Mouse (Mus musculus) lung, postnatal 0 days (tissue): ENCODE measurements at regions not wholly inside any gene's neighbourhood (a gene's known extent, or its start where the extent isn't known, plus 50 kb on each side); places are given as distances from the start of the nearest gene placed in this dataset.

Experiments
- CTCF ChIP-seq: IDR thresholded peaks from 2 replicates; pipeline ENCODE4 v1.5.1; 2016; ENCODE audit warnings: antibody characterized with exemption, mild to moderate bottlenecking
- EP300 ChIP-seq: IDR thresholded peaks from 2 replicates; pipeline ENCODE4 v1.6.1; 2016; ENCODE audit warnings: antibody characterized with exemption, mild to moderate bottlenecking, control low read depth

DNA sequence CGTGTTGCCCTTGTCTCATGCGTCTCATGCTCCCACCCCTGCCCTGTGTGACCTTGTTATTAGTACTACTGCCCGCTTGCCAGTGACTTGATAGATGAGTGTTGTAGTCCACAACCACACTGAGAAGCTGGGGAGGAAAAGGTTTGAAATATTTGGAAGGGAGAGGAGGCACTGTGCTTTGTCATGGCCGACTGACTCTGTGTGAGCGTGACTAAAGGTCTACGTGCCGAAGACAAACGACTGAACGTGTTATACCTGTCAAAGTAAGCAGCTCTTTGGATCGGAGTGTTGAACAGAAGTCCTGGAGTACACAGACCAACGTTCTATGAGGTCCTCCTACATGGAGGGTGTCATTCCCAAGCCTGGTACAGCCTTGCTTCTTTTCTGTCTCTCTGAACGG is 318.4 kb downstream of the Irs2 start:
- TF ChIP-seq CTCF (no peak), EP300 (no peak)
